Mouse (Mus musculus) kidney, adult 8-10 months (tissue): ENCODE measurements at regions not wholly inside any gene's neighbourhood (a gene's known extent, or its start where the extent isn't known, plus 50 kb on each side); places are given as distances from the start of the nearest gene placed in this dataset.
A peak's percentile ranks its signal among the peaks of the same experiment; 100 is the strongest.

Experiments used
- DNase-seq, 2 experiments: peaks; one replicate each; pipeline ENCODE4 v3.0.0; 2022

DNA sequence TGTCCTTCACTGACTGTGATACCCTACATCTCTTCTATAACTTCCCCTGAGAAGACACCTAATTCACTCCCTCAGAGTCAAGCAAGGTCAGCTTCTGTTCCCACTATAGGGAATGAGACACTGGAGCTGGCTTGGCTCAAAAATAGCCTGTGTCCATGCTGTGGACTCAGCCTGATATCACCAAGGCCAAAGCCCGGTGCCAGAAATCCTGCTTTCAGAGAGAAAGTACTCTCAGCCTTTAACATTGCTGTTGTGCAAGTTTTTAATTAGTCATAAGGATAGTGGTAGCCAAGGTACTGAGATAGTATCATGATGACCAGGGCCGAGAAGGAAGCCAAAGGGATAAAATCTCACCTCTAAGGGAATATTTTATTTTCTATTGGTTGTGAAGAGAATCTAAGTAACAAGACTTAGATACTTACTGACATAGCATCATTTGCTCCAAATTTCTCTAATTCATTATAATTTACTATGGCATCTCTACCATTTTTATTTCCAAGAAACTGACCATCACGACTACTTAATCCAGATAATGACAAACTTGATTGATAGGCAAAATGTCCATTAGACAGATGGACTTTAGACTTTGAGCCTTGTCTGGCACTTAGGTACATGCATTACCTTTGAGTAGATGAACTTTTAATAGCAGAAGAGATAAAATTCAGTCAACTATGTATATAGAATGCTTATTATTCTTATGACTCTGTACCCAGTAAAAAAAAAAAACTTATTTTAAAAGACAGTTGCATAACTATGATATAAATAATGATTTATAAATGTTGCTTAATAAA lies 64.7 kb upstream of the Nrip1 start:
- no peak for DNase-seq

GRCm38 (mm10) chr16:76436290-76436689 lies 62.7 kb upstream of the Nrip1 start:
- DNase-seq, result no peak

GRCm38 (mm10) chr16:76433076-76433825 lies 59.6 kb upstream of the Nrip1 start:
- DNase-seq, result peak; percentile 42 to 52

DNA sequence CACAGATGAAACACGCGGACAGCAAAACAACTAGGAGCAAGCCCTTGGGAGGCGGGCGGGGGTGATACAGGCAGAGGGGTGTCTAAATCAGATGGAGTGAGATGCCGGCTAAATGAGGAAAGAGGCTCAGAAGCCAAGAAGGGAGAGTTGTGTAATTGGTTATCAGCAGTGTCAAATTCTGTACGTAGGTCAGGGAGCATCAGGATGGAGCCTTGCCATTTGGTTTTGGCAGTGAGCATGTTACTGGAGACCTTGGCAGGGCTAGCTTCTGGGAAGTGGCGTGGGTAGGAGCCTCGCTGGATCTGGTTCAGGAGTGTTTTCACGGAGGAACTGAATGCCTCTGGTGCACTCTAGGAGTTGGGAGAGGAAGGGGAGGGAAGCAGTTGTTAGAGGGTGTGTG lies 58.7 kb upstream of the Nrip1 start:
- DNase-seq, result peak; percentile 50 to 58

DNA sequence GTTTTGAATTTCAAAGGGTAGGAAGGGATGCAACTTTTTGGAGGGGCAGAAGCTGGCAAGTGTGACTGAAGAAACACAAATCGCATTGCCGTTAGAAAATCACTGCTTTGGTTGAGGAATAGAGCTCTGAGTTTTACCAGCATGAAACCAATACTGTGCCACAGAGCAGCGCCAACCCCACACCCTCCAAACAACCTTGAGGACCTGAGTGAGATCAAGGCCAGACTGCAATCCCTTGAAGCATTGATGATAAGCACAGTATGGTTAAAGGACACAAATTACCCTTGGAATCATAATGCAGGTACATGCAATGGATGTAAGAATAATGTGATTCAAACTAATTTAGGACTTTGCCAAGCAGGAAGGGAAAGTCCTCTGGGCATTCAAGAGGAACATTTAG lies 55.5 kb upstream of the Nrip1 start:
- DNase-seq, result peak in 1 of 2 experiments; percentile 11

GRCm38 (mm10) chr16:76423964-76424363 lies 50.3 kb upstream of the Nrip1 start:
- DNase-seq, result no peak
